12 mouse cellular contexts compared by ENCODE assay signal in genomic region chr5:135966866-135967265, GRCm38 (mm10). TPM values are rescaled to one million over a fixed set of nuclear protein-coding genes. Genes with fewer than 3 reads are reported as not detected.
DNase-seq lines count a peak whose midpoint lies in the region; ATAC-seq and TF ChIP-seq lines count a peak whose summit lies in the region.
"Had no signal": no experiment of that assay in that cellular context is flagged by ENCODE, and none has a peak within 500 bp of the region (broad histone marks: within the 10 kb centered on the region; RNA-seq: fewer than 3 reads in every experiment).

No protein-coding gene starts in this region.

- no peaks in the 10 kb centered on the region for H3K27me3 ChIP-seq in forebrain, postnatal 0 days (ENCODE audit: insufficient read depth, low read length)
- H3K27me3 ChIP-seq in forebrain, embryonic 15.5 days = 0 out of 2 replicates have a peak, but pooled peaks cover 4% of the 10 kb centered on the region
- 0 out of 2 replicates have a peak, but pooled peaks cover 4% of the 10 kb centered on the region for H3K27me3 ChIP-seq in liver, embryonic 11.5 days (replicated peaks; ENCODE audit: control insufficient read depth, insufficient read depth, low read length)
- H3K27me3 ChIP-seq: limb, embryonic 13.5 days; midbrain, embryonic 13.5 days had no signal

- 64% methylated on average over 9 of the region's 9 CpGs for WGBS in forebrain, postnatal 0 days
- WGBS in forebrain, embryonic 15.5 days = 71% methylated on average over 9 of the region's 9 CpGs
- 59% methylated on average over 9 of the region's 9 CpGs for WGBS in liver, embryonic 11.5 days

- H3K4me3 ChIP-seq in forebrain, postnatal 0 days (ENCODE audit: low read depth, low read length) = no peak overlapping the region
- no peak overlapping the region for H3K4me3 ChIP-seq in forebrain, embryonic 15.5 days
- no peak overlapping the region for H3K4me3 ChIP-seq in liver, embryonic 11.5 days (ENCODE audit: low read depth, low read length)
- no peak overlapping the region for H3K4me3 ChIP-seq in cortical plate, adult 2 months (ENCODE audit: insufficient read depth, low read length)
- H3K4me3 ChIP-seq: embryonic facial prominence, embryonic 10.5 days; limb, embryonic 13.5 days; midbrain, embryonic 13.5 days had no signal

- 0 out of 2 replicates have a peak, but pooled peaks have one; percentile 27 for TF ChIP-seq CTCF in forebrain, postnatal 0 days (IDR thresholded peaks at IDR 0.05; ENCODE audit: low read depth)
- 0 out of 2 replicates have a peak, but pooled peaks have one; percentile 5 for TF ChIP-seq CTCF in cortical plate, adult 2 months (IDR thresholded peaks at IDR 0.05; ENCODE audit: extremely low read depth, insufficient read depth, low read length)

- no peak overlapping the region for H3K27ac ChIP-seq in forebrain, postnatal 0 days (ENCODE audit: low read depth, low read length)
- H3K27ac ChIP-seq in forebrain, embryonic 15.5 days (replicated peaks) = no peak overlapping the region
- H3K27ac ChIP-seq in liver, embryonic 11.5 days (ENCODE audit: low read depth, low read length) = no peak overlapping the region
- no peak overlapping the region for H3K27ac ChIP-seq in cortical plate, adult 2 months (ENCODE audit: insufficient read depth, low read length)
- H3K27ac ChIP-seq: embryonic facial prominence, embryonic 10.5 days; limb, embryonic 13.5 days; midbrain, embryonic 13.5 days had no signal

- peaks cover 2% of the 10 kb centered on the region for H3K4me1 ChIP-seq in forebrain, postnatal 0 days (ENCODE audit: insufficient read depth)
- H3K4me1 ChIP-seq in forebrain, embryonic 15.5 days = peaks cover 14% of the 10 kb centered on the region
- H3K4me1 ChIP-seq in liver, embryonic 11.5 days (replicated peaks; ENCODE audit: control insufficient read depth, insufficient read depth, low read length) = peaks cover 8% of the 10 kb centered on the region
- H3K4me1 ChIP-seq in cortical plate, adult 2 months (ENCODE audit: control insufficient read depth, insufficient read depth, low read length) = peaks cover 2% of the 10 kb centered on the region; the same call in 1 of the 2 replicates

- H3K9me3 ChIP-seq in forebrain, postnatal 0 days (ENCODE audit: low read length) = no peaks in the 10 kb centered on the region
- no peaks in the 10 kb centered on the region for H3K9me3 ChIP-seq in forebrain, embryonic 15.5 days
- no peaks in the 10 kb centered on the region for H3K9me3 ChIP-seq in liver, embryonic 11.5 days (ENCODE audit: control insufficient read depth, low read length)
- H3K9me3 ChIP-seq: embryonic facial prominence, embryonic 10.5 days; limb, embryonic 13.5 days; midbrain, embryonic 13.5 days had no signal

- no peak for DNase-seq in forebrain, postnatal 0 days
- peak; percentile 50 for DNase-seq in liver
- no peak for DNase-seq in liver, embryonic 11.5 days (ENCODE audit: low spot score)
- DNase-seq in CD8-positive naive resting alpha-beta T cell, adult 2 months (ENCODE audit: low read depth in 2 of 2, low spot score in 2 of 2) = peak; percentile 34 to 46
- no peak for DNase-seq in frontal cortex, postnatal 36 days (ENCODE audit: low spot score in 2 of 2)
- DNase-seq in embryo, embryonic 10 days (ENCODE audit: low spot score) = no peak

- TF ChIP-seq POLR2A in cortical plate, adult 2 months (IDR thresholded peaks at IDR 0.05; ENCODE audit: extremely low read depth, insufficient read depth, low read length) = no peak

- H3K4me2 ChIP-seq in forebrain, postnatal 0 days (ENCODE audit: low read depth) = no peak overlapping the region
- H3K4me2 ChIP-seq in forebrain, embryonic 15.5 days (replicated peaks) = no peak overlapping the region
- no peak overlapping the region for H3K4me2 ChIP-seq in liver, embryonic 11.5 days
- H3K4me2 ChIP-seq: limb, embryonic 13.5 days; midbrain, embryonic 13.5 days had no signal

- no peaks in the 10 kb centered on the region for H3K36me3 ChIP-seq in forebrain, postnatal 0 days (ENCODE audit: insufficient read depth)
- H3K36me3 ChIP-seq in forebrain, embryonic 15.5 days = no peaks in the 10 kb centered on the region
- H3K36me3 ChIP-seq in liver, embryonic 11.5 days (ENCODE audit: control insufficient read depth, insufficient read depth, low read length) = no peaks in the 10 kb centered on the region
- H3K36me3 ChIP-seq: embryonic facial prominence, embryonic 10.5 days; limb, embryonic 13.5 days; midbrain, embryonic 13.5 days had no signal

- ATAC-seq in forebrain, postnatal 0 days = no peak
- no peak for ATAC-seq in forebrain, embryonic 15.5 days (replicated peaks)
- ATAC-seq in liver, embryonic 11.5 days (replicated peaks; ENCODE audit: low FRiP score) = no peak
- ATAC-seq: midbrain, embryonic 13.5 days had no signal

- no peak overlapping the region for H3K9ac ChIP-seq in forebrain, postnatal 0 days
- H3K9ac ChIP-seq in forebrain, embryonic 15.5 days (replicated peaks) = no peak overlapping the region
- no peak overlapping the region for H3K9ac ChIP-seq in liver, embryonic 11.5 days (ENCODE audit: low read depth, low read length)
- H3K9ac ChIP-seq: limb, embryonic 13.5 days; midbrain, embryonic 13.5 days had no signal

RNA-seq across cellular contexts. Expression of gene Ssc4d, which starts 7.5 kb away (rescaled TPM):
- total RNA-seq in forebrain, postnatal 0 days (2014; rRNA removed) = 6.5 and 7.0 TPM in 2 replicates
- polyA plus RNA-seq in forebrain, postnatal 0 days (2015; fragmentation: Nextera tagmentation; extraction: Ambion mirVana) = 2.5 and 4.0 TPM in 2 replicates
- 0.87 and 1.2 TPM in 2 replicates for polyA plus RNA-seq in forebrain, embryonic 15.5 days (2015; fragmentation: Nextera tagmentation; extraction: Ambion mirVana)
- polyA plus RNA-seq in liver, embryonic 11.5 days (2014; fragmentation: Nextera tagmentation; extraction: Ambion mirVana) = 3.0 and 3.1 TPM in 2 replicates
- 2.7 and 3.7 TPM in 2 replicates for polyA plus RNA-seq in cortical plate, adult 2 months (2012; rRNA removed)

RNA-seq across cellular contexts. Expression of gene Zp3, which starts 13.0 kb away (rescaled TPM):
- total RNA-seq in forebrain, postnatal 0 days (2014; rRNA removed) = 0.14 TPM in 1 of 2 replicates, not detected in the other
- 0.14 and 0.23 TPM in 2 replicates for polyA plus RNA-seq in forebrain, postnatal 0 days (2015; fragmentation: Nextera tagmentation; extraction: Ambion mirVana)
- polyA plus RNA-seq in forebrain, embryonic 15.5 days (2015; fragmentation: Nextera tagmentation; extraction: Ambion mirVana) = not detected in 2 replicates
- polyA plus RNA-seq in liver, embryonic 11.5 days (2014; fragmentation: Nextera tagmentation; extraction: Ambion mirVana) = not detected in 2 replicates
- 0.08 TPM in 1 of 2 replicates, not detected in the other for polyA plus RNA-seq in cortical plate, adult 2 months (2012; rRNA removed)
- polyA plus RNA-seq: embryonic facial prominence, embryonic 10.5 days; heart, embryonic 14.5 days; midbrain, embryonic 13.5 days had no signal

RNA-seq across cellular contexts. Expression of gene Dtx2, which starts 27.7 kb away (rescaled TPM):
- total RNA-seq in forebrain, postnatal 0 days (2014; rRNA removed) = 19.5 and 25.3 TPM in 2 replicates
- 17.6 and 20.0 TPM in 2 replicates for polyA plus RNA-seq in forebrain, postnatal 0 days (2015; fragmentation: Nextera tagmentation; extraction: Ambion mirVana)
- polyA plus RNA-seq in forebrain, embryonic 15.5 days (2015; fragmentation: Nextera tagmentation; extraction: Ambion mirVana) = 26.6 and 27.6 TPM in 2 replicates
- 20.0 and 20.3 TPM in 2 replicates for polyA plus RNA-seq in liver, embryonic 11.5 days (2014; fragmentation: Nextera tagmentation; extraction: Ambion mirVana)
- polyA plus RNA-seq in cortical plate, adult 2 months (2012; rRNA removed) = 8.9 and 9.6 TPM in 2 replicates

RNA-seq across cellular contexts. Expression of gene Ywhag, which starts 32.5 kb away (rescaled TPM):
- 220 and 286 TPM in 2 replicates for total RNA-seq in forebrain, postnatal 0 days (2014; rRNA removed)
- 603 and 867 TPM in 2 replicates for polyA plus RNA-seq in forebrain, postnatal 0 days (2015; fragmentation: Nextera tagmentation; extraction: Ambion mirVana)
- polyA plus RNA-seq in forebrain, embryonic 15.5 days (2015; fragmentation: Nextera tagmentation; extraction: Ambion mirVana) = 664 and 720 TPM in 2 replicates
- polyA plus RNA-seq in liver, embryonic 11.5 days (2014; fragmentation: Nextera tagmentation; extraction: Ambion mirVana) = 97.3 and 99.8 TPM in 2 replicates
- 516 and 534 TPM in 2 replicates for polyA plus RNA-seq in cortical plate, adult 2 months (2012; rRNA removed)

Comparison
In these comparisons a context has a peak if more than half of its experiments do, and no peak if none do; other contexts are left out.
1. DNase-seq: peak in liver (single experiment) and CD8-positive naive resting alpha-beta T cell, adult 2 months (2 of 2); none in forebrain, postnatal 0 days (single experiment), liver, embryonic 11.5 days (single experiment), frontal cortex, postnatal 36 days (0 of 2) and embryo, embryonic 10 days (single experiment).